Mouse (Mus musculus) heart, embryonic 10.5 days (tissue): ENCODE measurements at regions not wholly inside any gene's neighbourhood (a gene's known extent, or its start where the extent isn't known, plus 50 kb on each side); places are given as distances from the start of the nearest gene placed in this dataset.
"Not testable (repeated sequence)": the region's sequence is repeated elsewhere in the genome, so short reads cannot be mapped to it uniquely, and the experiment has no call there.

Experiments used
- DNase-seq: peaks from one replicate; pipeline ENCODE4 v3.0.0-alpha.2; 2017; ENCODE audit warnings: low spot score
- H3K27ac ChIP-seq: fragments of 300-500 bp; sonication (generic); 2 replicates; pipeline ENCODE4 v1.5.1; 2016; ENCODE audit warnings: mild to moderate bottlenecking
- H3K27me3 ChIP-seq: fragments of 300-500 bp; sonication (generic); 2 replicates; pipeline ENCODE4 v1.6.1; 2016; ENCODE audit warnings: mild to moderate bottlenecking; ENCODE audit not compliant: poor library complexity, insufficient read depth, severe bottlenecking
- H3K36me3 ChIP-seq: fragments of 300-500 bp; sonication (generic); 2 replicates; pipeline ENCODE4 v1.6.1; 2016; ENCODE audit warnings: mild to moderate bottlenecking, moderate library complexity
- H3K4me1 ChIP-seq: fragments of 300-500 bp; sonication (generic); 2 replicates; pipeline ENCODE4 v1.6.1; 2016; ENCODE audit warnings: mild to moderate bottlenecking
- H3K4me3 ChIP-seq: fragments of 300-500 bp; sonication (generic); 2 replicates; pipeline ENCODE4 v1.5.1; 2016; ENCODE audit warnings: mild to moderate bottlenecking, moderate library complexity
- H3K9me3 ChIP-seq: fragments of 300-500 bp; sonication (generic); 2 replicates; pipeline ENCODE4 v1.6.1; 2016; ENCODE audit warnings: mild to moderate bottlenecking, moderate library complexity
- WGBS: fragments of 180-500 bp; shearing (Covaris S2); methylation state at CpG from one replicate; pipeline ENCODE4 v1.1.7; 2016; 5-methylcytosine and 5-hydroxymethylcytosine counted together

- H3K4me1 ChIP-seq = peaks cover 4% of the 10 kb centered on the region; the same call in 1 of the 2 replicates
- WGBS = 51% methylated on average over 2 of the region's 2 CpGs
- H3K36me3 ChIP-seq = no peaks in the 10 kb centered on the region
- no peaks in the 10 kb centered on the region for H3K9me3 ChIP-seq
- DNase-seq = no peak
- H3K27ac ChIP-seq = no peak overlapping the region
- no peak overlapping the region for H3K4me3 ChIP-seq
- no peaks in the 10 kb centered on the region for H3K27me3 ChIP-seq
Observed at GRCm38 (mm10) chr10:37741581-37741980, 602.9 kb upstream of the Marcks start.

- Histone ChIP-seq H3K4me3 (no peak overlapping the region), H3K27me3 (no peaks in the 10 kb centered on the region), H3K27ac (no peak overlapping the region), H3K36me3 (no peaks in the 10 kb centered on the region), H3K9me3 (no peaks in the 10 kb centered on the region), H3K4me1 (peaks cover 4% of the 10 kb centered on the region; the same call in 1 of the 2 replicates)
- no peak for DNase-seq
- 24% methylated on average over 2 of the region's 2 CpGs for WGBS
Observed at GRCm38 (mm10) chr10:37739024-37739423, 600.3 kb upstream of the Marcks start.

GRCm38 (mm10) chr10:37725609-37726008, 586.9 kb upstream of the Marcks start:
- no peak for DNase-seq
- H3K4me1 ChIP-seq = no peaks in the 10 kb centered on the region
- no peak overlapping the region for H3K27ac ChIP-seq
- WGBS = 79% methylated on average over 4 of the region's 4 CpGs
- no peaks in the 10 kb centered on the region for H3K36me3 ChIP-seq
- H3K27me3 ChIP-seq = no peaks in the 10 kb centered on the region
- H3K9me3 ChIP-seq = no peaks in the 10 kb centered on the region
- no peak overlapping the region for H3K4me3 ChIP-seq

- not testable (repeated sequence) for H3K36me3 ChIP-seq, DNase-seq, H3K27me3 ChIP-seq, H3K4me3 ChIP-seq, H3K27ac ChIP-seq, H3K4me1 ChIP-seq, H3K9me3 ChIP-seq
- WGBS = 85% methylated on average over 7 of the region's 7 CpGs
Observed at GRCm38 (mm10) chr10:37724994-37725393, 586.3 kb upstream of the Marcks start.

GRCm38 (mm10) chr10:37720748-37721147, 582.0 kb upstream of the Marcks start:
- DNase-seq = no peak
- Histone ChIP-seq H3K4me1 (no peaks in the 10 kb centered on the region), H3K27ac (no peak overlapping the region), H3K9me3 (no peaks in the 10 kb centered on the region), H3K36me3 (no peaks in the 10 kb centered on the region), H3K27me3 (no peaks in the 10 kb centered on the region), H3K4me3 (no peak overlapping the region)
- WGBS = 84% methylated on average over 2 of the region's 2 CpGs

GRCm38 (mm10) chr10:37716946-37717345, 578.2 kb upstream of the Marcks start:
- no peak for DNase-seq
- Histone ChIP-seq H3K27me3 (no peaks in the 10 kb centered on the region), H3K27ac (no peak overlapping the region)

GRCm38 (mm10) chr10:37711459-37711858, 572.7 kb upstream of the Marcks start:
- H3K36me3 ChIP-seq = no peaks in the 10 kb centered on the region
- H3K27me3 ChIP-seq = no peaks in the 10 kb centered on the region
- DNase-seq = no peak
- H3K27ac ChIP-seq = no peak overlapping the region
- no peaks in the 10 kb centered on the region for H3K9me3 ChIP-seq
- no peak overlapping the region for H3K4me3 ChIP-seq
- H3K4me1 ChIP-seq = no peaks in the 10 kb centered on the region

More at GRCm38 (mm10) chr10:37716946-37717345, 578.2 kb upstream of the Marcks start:
- Histone ChIP-seq H3K4me3 (no peak overlapping the region), H3K9me3 (no peaks in the 10 kb centered on the region), H3K4me1 (no peaks in the 10 kb centered on the region), H3K36me3 (no peaks in the 10 kb centered on the region)

GRCm38 (mm10) chr10:37694041-37694690, 555.4 kb upstream of the Marcks start:
- no peaks in the 10 kb centered on the region for H3K36me3 ChIP-seq
- no peak overlapping the region for H3K4me3 ChIP-seq
- H3K4me1 ChIP-seq = no peaks in the 10 kb centered on the region
- 80% methylated on average over 7 of the region's 7 CpGs for WGBS
- H3K27me3 ChIP-seq = no peaks in the 10 kb centered on the region
- no peak overlapping the region for H3K27ac ChIP-seq
- H3K9me3 ChIP-seq = no peaks in the 10 kb centered on the region
- DNase-seq = no peak

GRCm38 (mm10) chr10:37692851-37693250, 554.1 kb upstream of the Marcks start:
- no peaks in the 10 kb centered on the region for H3K36me3 ChIP-seq
- no peaks in the 10 kb centered on the region for H3K4me1 ChIP-seq
- no peak for DNase-seq
- H3K4me3 ChIP-seq = no peak overlapping the region
- no peak overlapping the region for H3K27ac ChIP-seq
- H3K9me3 ChIP-seq = no peaks in the 10 kb centered on the region
- no peaks in the 10 kb centered on the region for H3K27me3 ChIP-seq

- H3K27ac ChIP-seq = no peak overlapping the region
- DNase-seq = no peak
- WGBS = 75% methylated on average over 2 of the region's 2 CpGs
Observed at GRCm38 (mm10) chr10:37691939-37692338, 553.2 kb upstream of the Marcks start.

GRCm38 (mm10) chr10:37683101-37683500, 544.4 kb upstream of the Marcks start:
- Histone ChIP-seq H3K9me3 (no peaks in the 10 kb centered on the region), H3K4me3 (no peak overlapping the region), H3K27ac (no peak overlapping the region), H3K27me3 (no peaks in the 10 kb centered on the region), H3K4me1 (no peaks in the 10 kb centered on the region), H3K36me3 (no peaks in the 10 kb centered on the region)
- DNase-seq = no peak

More at GRCm38 (mm10) chr10:37691939-37692338, 553.2 kb upstream of the Marcks start:
- H3K9me3 ChIP-seq = no peaks in the 10 kb centered on the region
- H3K36me3 ChIP-seq = no peaks in the 10 kb centered on the region
- no peaks in the 10 kb centered on the region for H3K27me3 ChIP-seq
- no peak overlapping the region for H3K4me3 ChIP-seq
- no peaks in the 10 kb centered on the region for H3K4me1 ChIP-seq

GRCm38 (mm10) chr10:37680601-37681000, 541.9 kb upstream of the Marcks start:
- Histone ChIP-seq H3K27ac (no peak overlapping the region), H3K4me3 (no peak overlapping the region), H3K27me3 (no peaks in the 10 kb centered on the region), H3K9me3 (no peaks in the 10 kb centered on the region), H3K36me3 (no peaks in the 10 kb centered on the region), H3K4me1 (no peaks in the 10 kb centered on the region)
- DNase-seq = no peak

GRCm38 (mm10) chr10:37677826-37678225, 539.1 kb upstream of the Marcks start:
- Histone ChIP-seq H3K36me3 (no peaks in the 10 kb centered on the region), H3K4me1 (no peaks in the 10 kb centered on the region), H3K4me3 (no peak overlapping the region), H3K9me3 (no peaks in the 10 kb centered on the region), H3K27me3 (no peaks in the 10 kb centered on the region), H3K27ac (no peak overlapping the region)
- WGBS = 79% methylated on average over 1 of the region's 1 CpGs
- DNase-seq = no peak

- no peak overlapping the region for H3K27ac ChIP-seq
- H3K4me1 ChIP-seq = no peaks in the 10 kb centered on the region
- no peak for DNase-seq
- no peaks in the 10 kb centered on the region for H3K9me3 ChIP-seq
- no peaks in the 10 kb centered on the region for H3K36me3 ChIP-seq
- no peaks in the 10 kb centered on the region for H3K27me3 ChIP-seq
- H3K4me3 ChIP-seq = no peak overlapping the region
- 68% methylated on average over 2 of the region's 2 CpGs for WGBS
Observed at GRCm38 (mm10) chr10:37668827-37669226, 530.1 kb upstream of the Marcks start.
